Mouse (Mus musculus): ENCODE results near the gene Zfp169.
A peak's percentile ranks its signal among the peaks of the same experiment; 100 is the strongest.
"Not testable (repeated sequence)": the region's sequence is repeated elsewhere in the genome, so short reads cannot be mapped to it uniquely, and the experiment has no call there.

Gene Zfp169

DNA sequence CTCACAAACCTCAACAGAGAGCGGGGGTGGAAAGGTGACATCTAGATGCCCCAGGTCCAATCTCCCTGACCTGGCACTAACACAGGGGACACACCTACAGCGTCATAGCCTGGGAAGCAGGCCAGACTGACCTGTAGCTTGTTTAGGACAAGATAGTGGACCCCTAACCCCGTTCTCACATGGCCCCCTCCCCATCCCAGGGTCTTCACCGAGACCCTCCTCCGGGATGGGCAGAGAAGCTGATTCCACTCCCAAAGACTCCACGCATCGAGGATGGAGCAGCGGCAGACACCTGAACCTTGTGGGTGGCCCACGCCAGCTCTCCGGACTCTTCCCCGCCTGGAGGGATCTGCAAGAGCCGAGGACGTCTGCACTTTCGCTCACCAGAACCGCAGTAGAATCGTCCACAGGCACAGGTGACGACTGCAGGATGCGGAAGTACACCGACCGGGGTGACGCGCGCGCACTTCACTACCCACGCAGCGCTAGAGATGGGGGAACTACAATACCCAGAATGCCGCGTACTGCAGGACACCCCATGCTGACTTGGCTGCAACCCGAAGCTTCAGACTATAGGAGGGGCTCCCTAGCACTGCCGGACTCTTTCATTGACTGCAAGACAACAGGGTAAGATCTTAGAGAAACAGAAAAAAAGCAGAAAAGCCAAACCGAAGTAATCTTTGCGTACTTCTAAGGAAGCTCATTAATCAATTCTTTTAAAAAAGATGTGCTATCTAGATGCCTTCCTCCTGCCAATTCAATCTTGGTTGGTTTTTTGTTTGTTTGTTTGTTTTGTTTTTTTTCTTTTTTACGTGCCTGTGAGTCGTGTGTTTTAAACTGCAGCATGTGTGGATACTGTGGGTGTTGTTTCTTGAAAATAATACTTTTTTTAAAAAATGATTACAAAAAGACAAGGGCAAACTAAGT is at the start of gene Zfp169, which contains the start of gene A830005F24Rik:
Gene Zfp169 (minus strand): TSS at position 449 of the 927 bp plus-strand sequence.
Gene A830005F24Rik (plus strand): TSS at position 568 of the 927 bp plus-strand sequence.
- peak; percentile 74 for DNase-seq (ENCODE audit: low spot score)

DNA sequence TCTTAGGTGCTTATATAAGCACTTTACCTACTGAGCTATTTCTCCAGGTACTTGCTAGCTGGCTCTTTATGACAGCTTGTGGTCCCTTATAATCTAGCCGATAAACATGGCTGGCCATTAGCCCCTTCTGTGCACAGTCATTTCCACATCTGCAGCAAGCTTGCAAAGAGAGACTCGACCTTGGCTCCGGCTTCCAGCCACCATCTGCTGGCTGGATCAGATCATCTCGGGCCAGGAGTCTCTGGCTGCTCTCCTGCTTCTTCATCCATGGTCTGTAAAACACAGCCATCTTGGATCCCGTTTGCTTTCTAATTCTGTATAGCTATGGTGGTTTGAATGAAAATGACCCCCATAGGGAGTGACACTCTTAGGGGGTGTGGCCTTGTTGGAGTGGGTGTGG is 49.1 kb upstream of the Zfp169 start:
- no peak for DNase-seq (ENCODE audit: low spot score)

DNA sequence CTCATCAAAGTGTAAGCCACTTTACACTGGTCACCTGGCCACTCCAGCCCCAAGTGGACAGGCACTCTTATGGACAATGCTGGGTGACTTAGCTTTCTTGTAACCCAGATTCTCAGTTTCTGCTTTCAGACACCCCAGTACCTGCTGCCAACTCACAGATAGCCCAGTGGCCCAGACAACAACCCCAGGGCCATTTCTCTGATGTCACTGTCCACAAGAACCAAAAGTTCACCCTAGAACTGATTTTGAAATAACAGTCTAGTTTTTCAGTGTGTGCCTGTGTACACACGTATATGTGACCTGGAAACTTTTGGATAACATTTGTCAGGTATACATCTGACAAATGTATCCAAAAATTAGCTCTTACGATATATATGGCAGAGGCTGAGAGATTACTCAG is 48.2 kb upstream of the Zfp169 start:
- no peak for DNase-seq (ENCODE audit: low spot score)

DNA sequence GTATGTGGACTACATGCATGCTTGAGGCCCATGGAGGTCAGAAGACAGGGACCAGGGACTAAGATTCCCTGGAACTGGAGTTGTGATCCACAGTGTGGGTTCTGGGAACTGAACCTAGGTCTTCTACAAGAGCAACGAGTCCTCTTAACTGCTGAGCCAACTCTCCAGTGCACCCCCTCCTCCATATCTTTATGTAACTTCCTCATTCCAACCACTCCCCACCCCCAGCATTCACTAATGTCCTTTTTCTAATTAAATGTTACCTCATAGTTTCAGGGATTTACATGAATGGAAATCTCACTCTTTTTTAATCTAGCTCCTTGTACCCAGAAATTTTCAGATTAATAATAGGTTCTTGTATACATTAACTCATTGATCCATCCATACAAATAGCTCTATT is 42.7 kb upstream of the Zfp169 start:
- no peak for DNase-seq (ENCODE audit: low spot score)

DNA sequence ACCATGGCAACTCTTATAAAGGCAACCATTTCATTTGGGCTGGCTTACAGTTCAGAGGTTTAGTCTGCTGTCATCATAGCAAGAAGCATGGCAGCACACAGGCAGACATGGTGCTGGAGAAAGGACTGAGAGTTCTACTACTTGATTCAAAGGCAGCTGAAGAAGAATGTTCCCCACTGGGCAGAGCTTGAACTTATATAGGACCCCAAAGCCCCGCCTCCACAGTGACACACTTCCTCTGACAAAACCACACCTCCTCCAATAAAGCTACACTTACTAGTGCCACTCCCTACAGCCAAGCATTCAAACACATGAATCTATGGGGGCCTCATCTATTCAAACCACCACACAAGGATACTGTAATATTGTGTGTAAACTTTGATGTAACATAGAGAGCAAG is 41.3 kb upstream of the Zfp169 start:
- no peak for DNase-seq (ENCODE audit: low spot score)

DNA sequence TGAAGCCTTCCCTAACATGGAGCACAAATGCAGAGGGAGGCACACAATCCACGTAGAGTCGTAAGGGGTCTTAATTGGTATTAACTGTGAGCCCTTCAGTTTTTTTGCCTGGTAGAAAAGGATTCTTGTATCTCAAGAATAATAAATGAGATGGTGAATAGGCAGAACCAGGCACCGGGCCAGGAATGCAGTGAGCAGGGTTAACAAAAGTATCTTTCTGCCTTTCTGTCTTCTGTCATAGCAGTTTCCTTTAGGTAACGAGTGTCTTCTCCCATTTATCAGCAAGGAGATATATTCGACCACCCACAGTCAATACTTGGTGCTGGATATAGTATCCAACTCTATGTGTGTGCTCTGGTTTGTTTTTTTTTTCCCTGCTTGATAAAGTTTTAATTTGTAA is 40.3 kb upstream of the Zfp169 start:
- no peak for DNase-seq (ENCODE audit: low spot score)

DNA sequence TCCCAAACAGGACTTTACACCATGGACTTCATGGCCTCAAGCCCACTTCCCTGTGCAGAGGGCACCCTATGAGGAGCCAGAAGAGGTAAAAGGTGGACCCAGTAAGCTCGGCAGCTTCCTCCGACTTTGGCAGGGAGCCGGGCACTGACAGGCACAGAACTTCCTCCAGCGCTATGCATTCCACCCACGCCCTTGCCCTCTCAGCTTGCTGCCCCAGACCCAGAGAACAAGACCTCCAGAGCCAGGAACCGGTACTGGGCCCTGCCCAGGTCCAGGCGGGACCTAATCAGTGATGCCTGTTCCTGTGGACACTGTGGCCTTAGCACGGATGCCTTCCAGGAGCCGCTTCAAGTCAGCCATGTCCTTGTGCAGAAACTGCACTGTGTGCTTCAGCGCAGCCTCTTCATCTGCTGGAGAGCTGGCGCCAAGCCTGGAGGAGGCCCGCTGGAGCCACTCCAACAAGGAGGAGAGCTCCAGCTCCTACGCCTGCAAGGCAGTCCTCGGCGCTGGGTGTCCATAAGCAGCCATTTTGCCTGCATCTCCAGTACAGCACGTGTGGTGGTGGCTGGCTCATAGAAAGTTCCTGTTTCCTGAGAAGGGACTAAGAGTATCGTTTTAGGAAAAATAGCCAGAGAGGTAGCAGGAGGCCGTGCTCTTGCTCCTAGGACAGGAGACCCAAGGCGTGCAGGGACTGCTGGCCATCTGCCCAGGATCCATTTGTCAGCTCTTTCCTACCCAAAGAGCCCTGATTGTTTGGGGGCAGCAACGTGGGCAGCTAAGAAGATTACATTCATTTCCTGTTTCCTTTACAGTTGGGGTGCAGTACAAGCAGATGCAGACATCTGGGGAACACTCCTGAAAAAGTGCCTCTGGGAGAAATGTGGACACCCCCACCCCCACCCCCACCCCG is 39.2 kb upstream of the Zfp169 start:
- peak; percentile 93 for DNase-seq (ENCODE audit: low spot score)

DNA sequence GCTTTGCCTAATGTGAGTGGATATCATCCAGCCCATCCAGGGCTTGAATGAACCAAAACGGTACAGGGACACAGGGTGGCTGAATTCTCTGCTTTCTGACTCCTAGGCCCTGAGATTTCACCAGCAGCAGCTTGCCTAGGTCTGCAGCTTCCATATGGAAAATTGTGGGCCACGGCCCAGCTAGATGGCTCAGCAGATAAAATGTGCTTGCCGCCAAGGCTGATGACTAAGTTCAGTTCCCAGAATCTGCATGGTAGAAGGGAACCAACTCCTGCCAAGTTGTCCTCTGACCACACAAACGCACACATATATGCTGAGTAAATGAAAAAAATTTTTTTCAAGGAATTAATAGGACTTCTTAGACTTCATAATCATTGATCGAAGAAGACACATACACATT is 35.0 kb upstream of the Zfp169 start:
- peak; percentile 33 for DNase-seq (ENCODE audit: low spot score)

DNA sequence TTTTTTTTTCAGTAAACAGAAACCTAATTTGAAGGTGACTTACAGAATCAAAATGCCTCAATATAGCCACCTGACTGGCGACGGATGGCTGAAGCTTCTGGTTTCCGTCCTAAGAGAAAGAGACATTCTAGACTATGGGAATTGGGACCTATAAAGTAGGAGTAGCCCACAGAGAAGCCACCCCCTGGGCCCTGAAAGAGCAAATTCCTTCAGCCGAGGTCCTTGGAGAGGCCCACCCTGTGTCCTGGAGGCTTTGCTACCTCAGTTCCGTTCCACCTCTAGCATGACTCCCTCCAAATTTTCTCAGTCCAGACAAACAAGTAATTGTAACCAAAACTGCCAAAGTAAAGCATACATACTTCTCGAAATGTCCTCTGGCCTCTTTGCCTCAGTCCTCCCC is 34.4 kb upstream of the Zfp169 start:
- DNase-seq (ENCODE audit: low spot score) = no peak

DNA sequence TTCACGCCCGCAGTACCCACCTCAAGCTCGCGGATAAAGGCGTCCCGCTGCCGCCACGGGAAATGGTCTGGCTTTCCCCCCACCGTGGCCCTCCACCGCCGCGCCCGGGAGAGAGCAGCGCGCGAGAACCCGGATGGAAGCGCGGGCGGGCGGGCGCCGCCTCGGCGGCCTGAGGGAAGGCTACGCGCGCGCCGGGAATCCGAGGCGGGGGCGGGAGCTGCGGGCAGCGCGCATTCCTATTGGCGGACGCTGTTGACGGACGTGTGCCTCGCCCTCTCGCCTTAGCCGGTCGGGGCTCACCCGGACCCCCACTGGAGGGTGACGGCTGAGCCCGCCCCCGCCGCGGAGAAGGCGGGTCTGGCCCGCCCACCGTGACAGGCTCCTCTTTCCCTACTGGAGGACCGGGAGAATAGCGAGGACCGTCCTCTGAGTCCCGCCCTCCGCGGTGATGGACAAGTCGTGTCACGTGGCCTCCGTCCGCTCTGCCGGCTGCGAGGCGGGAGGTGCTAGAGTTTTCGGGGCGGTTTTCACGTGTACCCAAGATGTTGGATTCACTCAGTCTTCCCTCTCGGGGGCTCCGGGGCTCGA is 33.2 kb upstream of the Zfp169 start:
- DNase-seq (ENCODE audit: low spot score) = peak; percentile 100

DNA sequence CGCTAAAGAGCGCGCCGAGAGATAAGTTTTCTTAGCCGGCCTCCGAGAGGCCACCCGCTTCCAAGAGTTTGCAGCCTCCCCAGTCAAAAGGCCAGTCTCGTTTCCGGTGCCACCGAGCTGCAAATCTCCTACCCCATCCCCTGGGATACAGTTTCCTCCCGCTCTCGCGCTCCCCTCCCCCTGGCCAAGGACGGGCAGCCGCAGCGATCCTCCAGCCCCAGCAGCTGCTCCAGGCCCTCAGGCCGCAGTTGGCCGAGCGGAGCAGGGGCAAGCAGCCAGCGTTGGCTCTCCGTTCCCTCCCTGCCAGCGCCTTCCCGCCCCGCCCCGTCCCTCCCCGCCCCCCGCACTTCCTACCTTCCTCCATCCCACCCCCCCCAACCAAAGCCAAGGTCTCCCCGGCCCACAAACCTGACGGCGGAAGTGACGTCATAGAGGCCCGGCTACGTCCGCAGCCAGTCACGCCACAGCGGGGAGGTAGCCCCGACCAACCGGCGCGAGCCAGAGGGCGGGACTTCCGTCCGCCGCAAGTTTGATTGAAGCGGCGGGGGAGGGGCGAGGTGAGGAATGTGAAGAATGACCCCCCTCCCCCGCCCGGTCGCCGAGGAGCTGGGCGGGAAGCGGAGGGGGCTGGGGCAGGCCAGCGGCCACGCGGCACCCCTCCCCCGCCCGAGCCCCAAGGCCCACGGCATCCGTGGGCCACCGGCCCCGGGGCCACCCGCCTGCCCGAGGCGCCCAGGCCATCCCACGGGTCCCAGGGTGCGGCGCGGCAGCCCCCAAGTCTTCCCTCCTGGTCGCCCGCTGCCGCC is 32.4 kb upstream of the Zfp169 start:
- peak; percentile 98 for DNase-seq (ENCODE audit: low spot score)

DNA sequence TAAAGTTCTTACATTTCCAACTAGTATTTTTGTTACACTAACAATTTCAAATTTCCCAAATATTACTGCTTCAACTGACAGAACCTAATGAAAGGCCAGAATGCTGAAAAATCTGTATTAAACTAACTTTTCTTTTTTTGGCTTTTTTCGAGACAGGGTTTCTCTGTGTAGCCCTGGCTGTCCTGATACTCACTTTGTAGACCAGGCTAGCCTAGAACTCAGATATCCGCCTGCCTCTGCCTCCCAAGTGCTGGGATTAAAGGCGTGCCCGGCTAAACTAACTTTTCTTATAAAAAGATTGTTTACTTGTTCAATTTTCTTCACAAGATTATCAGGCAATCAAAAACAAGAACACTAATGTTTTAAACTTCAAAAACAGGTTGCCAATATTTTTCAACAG is 31.6 kb upstream of the Zfp169 start:
- no peak for DNase-seq (ENCODE audit: low spot score)

DNA sequence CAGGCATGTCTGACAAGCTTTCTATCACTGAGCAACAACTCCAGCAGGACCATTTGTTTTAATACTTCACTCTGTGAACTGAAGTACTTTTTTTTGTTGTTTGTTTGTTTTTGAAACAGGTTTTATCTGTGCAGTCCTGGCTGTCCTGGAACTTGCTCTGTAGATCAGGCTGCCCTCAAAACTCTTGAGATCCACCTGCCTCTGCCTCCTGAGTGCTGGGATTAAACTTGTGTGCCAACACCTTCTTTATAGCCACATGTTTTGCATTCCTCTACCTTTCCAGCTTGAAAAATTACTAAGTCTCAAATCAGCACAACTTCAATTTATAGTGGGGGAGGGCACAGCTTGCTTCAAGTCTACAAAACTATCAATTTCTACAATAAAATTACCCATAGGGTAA is 31.1 kb upstream of the Zfp169 start:
- DNase-seq (ENCODE audit: low spot score) = no peak

DNA sequence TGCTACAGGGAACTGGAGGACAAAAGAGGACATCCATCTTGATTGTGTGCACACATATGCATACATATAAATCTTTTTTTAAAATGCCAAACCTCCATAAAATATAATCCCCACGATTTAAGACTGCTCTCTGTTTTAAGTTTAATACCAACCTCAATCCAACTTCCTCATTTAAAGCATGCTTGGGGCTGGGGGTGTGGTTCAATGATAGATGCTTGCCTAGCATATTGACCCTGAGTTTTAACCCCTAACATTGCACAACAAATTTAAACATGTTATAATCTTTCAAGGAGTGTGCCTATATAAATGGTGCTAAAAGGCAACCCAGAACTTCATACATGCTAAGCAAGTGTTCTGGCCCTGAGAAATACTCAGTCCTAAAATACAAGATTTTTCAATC is 27.2 kb upstream of the Zfp169 start:
- DNase-seq (ENCODE audit: low spot score) = no peak

DNA sequence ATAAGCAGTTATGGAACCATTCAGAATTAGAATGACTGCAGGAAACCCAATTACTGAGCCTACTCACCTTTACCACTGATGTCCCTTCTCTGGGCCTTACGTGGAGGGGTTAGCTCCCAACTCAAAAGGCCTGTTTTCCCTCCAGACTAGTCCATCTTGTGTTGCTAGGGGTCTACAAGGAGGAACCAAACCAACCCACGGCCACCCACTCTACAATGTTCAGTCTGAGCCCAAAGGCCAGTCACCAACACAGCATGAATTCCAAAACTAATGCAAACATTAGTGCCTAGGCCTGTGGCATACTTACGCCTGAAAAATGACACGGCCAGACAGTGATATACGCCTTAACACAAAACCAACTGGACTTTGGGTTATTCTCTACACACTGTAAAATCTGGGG is 20.2 kb upstream of the Zfp169 start:
- no peak for DNase-seq (ENCODE audit: low spot score)

DNA sequence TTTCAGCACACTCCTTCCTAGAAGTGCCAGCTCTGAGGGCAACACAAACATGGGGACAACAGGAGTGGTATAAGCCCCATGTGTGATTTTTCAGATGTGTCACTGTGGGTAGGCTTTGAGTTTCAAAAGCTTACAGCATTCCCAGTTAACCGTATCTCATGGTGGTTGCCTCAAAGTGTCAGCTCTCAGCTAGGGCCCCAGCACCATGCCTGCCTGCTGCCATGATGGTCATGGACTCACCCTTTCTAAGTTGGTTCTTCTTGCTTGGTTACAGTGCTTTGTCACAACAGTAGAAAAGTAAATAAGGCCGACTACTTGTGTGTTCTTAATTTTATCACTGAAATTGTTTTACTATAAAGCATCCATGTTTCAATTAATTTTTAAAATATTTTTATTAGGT is 18.2 kb upstream of the Zfp169 start:
- no peak for DNase-seq (ENCODE audit: low spot score)

DNA sequence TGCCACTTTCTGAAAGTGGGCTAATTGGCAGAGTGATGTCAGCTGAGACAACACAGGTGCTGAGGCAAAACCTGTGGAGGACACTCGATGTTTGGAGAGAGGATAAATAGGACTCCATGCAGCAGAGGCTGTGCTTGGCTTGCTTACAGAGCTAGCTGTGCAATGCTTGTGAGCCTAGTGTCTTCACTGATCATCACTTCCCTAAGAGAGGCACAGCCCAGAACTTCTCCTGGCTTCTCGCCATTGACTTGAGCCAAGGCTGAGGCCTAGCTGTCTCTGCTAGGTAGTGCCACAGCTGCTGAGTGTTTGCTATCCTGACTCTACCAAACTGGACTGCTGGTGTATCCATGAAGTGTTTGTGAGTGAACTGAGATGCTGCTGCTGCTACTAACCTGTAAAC is 17.4 kb upstream of the Zfp169 start:
- peak; percentile 38 for DNase-seq (ENCODE audit: low spot score)

DNA sequence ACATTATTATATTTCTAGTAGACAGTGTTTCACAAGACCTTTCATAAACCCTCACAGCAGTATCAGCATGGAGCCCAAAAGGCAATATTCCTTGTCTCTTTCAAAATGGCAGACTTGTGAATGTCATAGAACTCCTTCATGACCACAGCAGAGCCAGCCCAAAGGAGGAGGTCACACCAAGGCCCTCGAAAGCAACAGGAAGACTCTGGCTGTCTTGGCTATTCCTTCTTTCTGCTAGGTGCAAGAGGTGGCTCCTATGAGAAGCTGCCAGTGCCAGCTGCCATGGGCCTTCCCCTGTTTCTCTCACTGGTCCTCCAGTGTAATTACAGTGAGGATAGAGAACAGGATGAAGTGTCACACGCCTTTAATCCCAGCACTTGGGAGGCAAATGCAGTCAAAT is 15.8 kb upstream of the Zfp169 start:
- DNase-seq (ENCODE audit: low spot score) = no peak

DNA sequence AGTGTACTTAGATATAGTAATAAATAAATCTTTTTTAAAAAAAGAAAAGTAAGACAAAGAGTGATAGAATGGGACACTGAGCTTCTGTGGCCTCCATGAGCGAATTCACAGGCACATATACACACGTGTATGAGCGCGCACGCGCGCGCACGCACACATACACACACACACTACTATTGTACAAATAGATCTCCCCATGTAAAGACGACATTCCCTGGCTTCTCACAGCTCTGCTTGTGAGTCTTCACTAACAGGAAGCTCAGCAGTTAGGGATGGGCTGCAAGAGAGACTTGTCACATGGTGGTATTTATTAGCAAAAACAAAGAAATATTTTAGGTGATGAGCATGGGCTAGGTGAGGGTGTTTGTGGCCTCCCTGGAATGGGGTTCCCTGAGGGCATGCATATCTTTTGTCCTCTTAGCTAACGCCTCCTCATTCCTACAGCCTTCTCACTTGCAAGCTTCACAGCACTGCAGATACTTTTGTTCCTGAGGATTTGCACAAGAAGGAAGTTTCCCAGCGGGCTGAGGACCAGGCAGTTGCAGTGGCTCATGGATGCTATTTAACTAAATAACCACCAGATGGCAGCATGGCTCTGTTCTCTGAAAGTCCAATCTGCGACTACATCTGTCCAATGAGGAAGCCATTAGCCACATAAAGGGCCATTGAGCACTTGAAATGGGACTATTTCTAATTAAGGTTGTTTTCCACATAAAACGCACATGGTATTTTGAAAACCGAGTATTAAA is 15.0 kb upstream of the Zfp169 start:
- peak; percentile 32 for DNase-seq (ENCODE audit: low spot score)

DNA sequence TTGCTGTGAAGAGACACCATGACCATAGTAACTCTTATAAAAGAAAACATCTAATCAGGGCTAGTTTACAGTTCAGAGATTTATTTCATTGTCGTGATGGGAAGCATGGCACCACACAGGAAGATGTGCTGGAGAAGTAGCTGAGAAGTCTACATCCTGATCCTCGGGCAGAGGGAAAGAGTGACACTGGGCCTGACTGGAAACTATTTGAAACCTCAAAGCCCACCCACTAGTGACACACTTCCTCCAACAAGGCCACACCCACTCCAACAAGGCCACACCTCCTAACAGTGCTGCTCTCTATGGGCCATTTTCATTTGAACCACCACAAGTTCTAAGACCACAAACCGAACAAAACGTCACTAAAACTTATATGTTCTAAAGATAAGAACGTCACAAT is 12.5 kb upstream of the Zfp169 start:
- DNase-seq (ENCODE audit: low spot score) = no peak

DNA sequence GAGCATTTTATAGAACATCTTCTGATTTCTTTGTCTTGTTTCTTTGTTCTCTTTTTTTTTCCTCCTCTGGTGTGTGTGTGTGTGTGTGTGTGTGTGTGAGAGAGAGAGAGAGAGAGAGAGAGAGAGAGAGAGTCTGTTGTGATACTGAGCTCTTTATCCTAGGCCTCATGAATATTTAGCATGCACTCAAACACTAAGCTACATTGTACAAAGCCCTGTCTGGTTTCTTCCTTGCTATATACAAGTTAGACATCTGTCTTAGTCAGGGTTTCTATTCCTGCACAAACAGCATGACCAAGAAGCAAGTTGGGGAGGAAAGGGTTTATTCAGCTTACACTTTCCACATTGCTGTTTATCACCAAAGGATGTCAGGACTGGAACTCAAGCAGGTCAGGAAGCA is 5.9 kb upstream of the Zfp169 start:
- DNase-seq (ENCODE audit: low spot score) = not testable (repeated sequence)
